In the genomic region with DNA sequence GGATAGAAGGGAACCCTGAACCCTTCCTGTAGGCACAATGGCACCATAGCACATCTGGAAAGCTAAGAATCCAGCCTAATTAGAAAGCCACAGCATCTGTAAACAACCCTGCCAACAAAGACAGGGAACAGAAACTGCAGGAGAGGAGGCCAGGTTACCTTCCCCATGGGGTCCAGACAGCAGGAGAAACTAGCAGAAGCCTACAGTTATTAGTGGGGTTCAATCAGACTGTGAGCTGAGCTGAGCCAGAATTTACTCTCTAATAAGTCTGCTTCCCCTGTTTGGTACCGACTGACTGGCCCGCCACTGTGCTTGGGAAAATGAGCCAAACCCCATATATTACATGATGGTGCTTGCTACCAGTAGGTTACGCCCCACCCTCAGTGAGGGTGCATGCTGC, we compare ENCODE assay signal across 31 mouse cellular contexts. TPM values are rescaled to one million over a fixed set of nuclear protein-coding genes. Genes with fewer than 3 reads are reported as not detected.
DNase-seq lines count a peak whose midpoint lies in the region; ATAC-seq and TF ChIP-seq lines count a peak whose summit lies in the region.
"Had no signal": no experiment of that assay in that cellular context is flagged by ENCODE, and none has a peak within 500 bp of the region (broad histone marks: within the 10 kb centered on the region; RNA-seq: fewer than 3 reads in every experiment).

No protein-coding gene starts in this region.

- no peaks in the 10 kb centered on the region for H3K36me3 ChIP-seq in intestine, embryonic 16.5 days (ENCODE audit: control insufficient read depth, insufficient read depth, low read length)
- H3K36me3 ChIP-seq in small intestine, adult 2 months (ENCODE audit: control insufficient read depth, insufficient read depth, low read length): 0 out of 2 replicates have a peak, but pooled peaks cover 2% of the 10 kb centered on the region
- H3K36me3 ChIP-seq in hindbrain, embryonic 12.5 days: no peaks in the 10 kb centered on the region
- H3K36me3 ChIP-seq: embryonic facial prominence, embryonic 10.5 days; embryonic facial prominence, embryonic 13.5 days; forebrain, embryonic 12.5 days; hindbrain, embryonic 15.5 days had no signal

- H3K27ac ChIP-seq in bone marrow macrophage, adult 2 months (ENCODE audit: insufficient read depth, low read depth, low read length): peak overlapping the region; percentile 99
- H3K27ac ChIP-seq in intestine, embryonic 16.5 days (ENCODE audit: low read length): no peak overlapping the region
- 0 out of 2 replicates have a peak overlapping the region, but pooled peaks have one; percentile 2 for H3K27ac ChIP-seq in small intestine, adult 2 months (ENCODE audit: insufficient read depth, low read depth, low read length)
- H3K27ac ChIP-seq in hindbrain, embryonic 12.5 days: no peak overlapping the region
- H3K27ac ChIP-seq: embryonic facial prominence, embryonic 10.5 days; embryonic facial prominence, embryonic 13.5 days; forebrain, embryonic 12.5 days; heart, embryonic 10.5 days; heart, embryonic 13.5 days; hindbrain, embryonic 15.5 days had no signal

- peak; percentile 55 for ATAC-seq in intestine, embryonic 16.5 days
- ATAC-seq in hindbrain, embryonic 12.5 days (ENCODE audit: low FRiP score): no peak
- ATAC-seq: activated CD4-positive, CD25-positive, alpha-beta regulatory T cell, adult 4 months; forebrain, embryonic 16.5 days had no signal

- H3K9ac ChIP-seq in intestine, embryonic 16.5 days (ENCODE audit: low read depth, low read length): no peak overlapping the region
- no peak overlapping the region for H3K9ac ChIP-seq in hindbrain, embryonic 12.5 days
- H3K9ac ChIP-seq: embryonic facial prominence, embryonic 13.5 days; forebrain, embryonic 12.5 days; heart, embryonic 13.5 days; hindbrain, embryonic 15.5 days had no signal

- peaks cover 69% of the 10 kb centered on the region for H3K4me1 ChIP-seq in bone marrow macrophage, adult 2 months (ENCODE audit: control insufficient read depth, insufficient read depth, low read length)
- H3K4me1 ChIP-seq in intestine, embryonic 16.5 days (ENCODE audit: control insufficient read depth, insufficient read depth, low read length): peaks cover 11% of the 10 kb centered on the region
- peaks cover 9% of the 10 kb centered on the region; the same call in 1 of the 2 replicates for H3K4me1 ChIP-seq in small intestine, adult 2 months (ENCODE audit: control insufficient read depth, insufficient read depth, insufficient read length, low read length)
- H3K4me1 ChIP-seq in hindbrain, embryonic 12.5 days: peaks cover 17% of the 10 kb centered on the region

- 54% methylated on average over 3 of the region's 3 CpGs for WGBS in intestine, embryonic 16.5 days
- 46% methylated on average over 3 of the region's 3 CpGs for WGBS in small intestine, adult 2 months
- 88% methylated on average over 3 of the region's 3 CpGs for WGBS in hindbrain, embryonic 12.5 days

- H3K4me3 ChIP-seq in bone marrow macrophage, adult 2 months (ENCODE audit: insufficient read depth, low read length): no peak overlapping the region
- H3K4me3 ChIP-seq in intestine, embryonic 16.5 days (ENCODE audit: low read length): no peak overlapping the region
- H3K4me3 ChIP-seq in small intestine, adult 2 months (ENCODE audit: low read depth, low read length): no peak overlapping the region
- H3K4me3 ChIP-seq in hindbrain, embryonic 12.5 days: no peak overlapping the region
- H3K4me3 ChIP-seq: embryonic facial prominence, embryonic 10.5 days; embryonic facial prominence, embryonic 13.5 days; erythroblast, embryonic 14.5 days; forebrain, embryonic 12.5 days; heart, embryonic 10.5 days; heart, embryonic 13.5 days; hindbrain, embryonic 15.5 days had no signal

- peak; percentile 49 for DNase-seq in heart, adult 11 months
- no peak for DNase-seq in heart, adult 9 months (ENCODE audit: low spot score in 2 of 2)
- DNase-seq in T-cell, adult 2 months (ENCODE audit: low spot score): no peak
- DNase-seq in lung, postnatal 14 days: no peak
- DNase-seq: adrenal gland, adult 8-10 months; adrenal gland, postnatal 25 days; B cell, adult 2 months; cerebellum, adult 2 months; cerebellum, adult 9-11 months; cerebellum, postnatal 25 days; embryo, embryonic 11 days; gastrocnemius, postnatal 10 days; gastrocnemius, postnatal 36 days; heart, adult 18-20 months; heart, postnatal 14 days; heart, postnatal 4 days had no signal

- no peaks in the 10 kb centered on the region for H3K9me3 ChIP-seq in intestine, embryonic 16.5 days (ENCODE audit: control insufficient read depth, low read length)
- no peaks in the 10 kb centered on the region for H3K9me3 ChIP-seq in hindbrain, embryonic 12.5 days (replicated peaks)
- H3K9me3 ChIP-seq: embryonic facial prominence, embryonic 10.5 days; forebrain, embryonic 12.5 days; heart, embryonic 10.5 days; heart, embryonic 13.5 days; hindbrain, embryonic 15.5 days had no signal

- TF ChIP-seq POLR2A in bone marrow macrophage, adult 2 months (IDR thresholded peaks at IDR 0.05; ENCODE audit: borderline replicate concordance, low read depth, low read length): no peak
- TF ChIP-seq POLR2A in small intestine, adult 2 months (IDR thresholded peaks at IDR 0.05; ENCODE audit: low read depth, low read length): no peak

- H3K27me3 ChIP-seq in intestine, embryonic 16.5 days (replicated peaks; ENCODE audit: control insufficient read depth, insufficient read depth, low read length): no peaks in the 10 kb centered on the region
- no peaks in the 10 kb centered on the region for H3K27me3 ChIP-seq in small intestine, adult 2 months (ENCODE audit: control insufficient read depth, insufficient read depth, low read length)
- no peaks in the 10 kb centered on the region for H3K27me3 ChIP-seq in hindbrain, embryonic 12.5 days
- H3K27me3 ChIP-seq: CH12.LX; embryonic facial prominence, embryonic 13.5 days; forebrain, embryonic 12.5 days; heart, embryonic 13.5 days; hindbrain, embryonic 15.5 days had no signal

- TF ChIP-seq CTCF in bone marrow macrophage, adult 2 months (IDR thresholded peaks at IDR 0.05; ENCODE audit: low read depth, low read length): 0 out of 2 replicates have a peak, but pooled peaks have one; percentile 7
- TF ChIP-seq CTCF in small intestine, adult 2 months (IDR thresholded peaks at IDR 0.05; ENCODE audit: extremely low read depth, insufficient read length, insufficient replicate concordance, low read depth, low read length): no peak

- no peak overlapping the region for H3K4me2 ChIP-seq in intestine, embryonic 16.5 days (ENCODE audit: low read depth, low read length)
- H3K4me2 ChIP-seq in hindbrain, embryonic 12.5 days (replicated peaks): no peak overlapping the region
- H3K4me2 ChIP-seq: embryonic facial prominence, embryonic 13.5 days; forebrain, embryonic 12.5 days; heart, embryonic 13.5 days; hindbrain, embryonic 15.5 days had no signal

RNA-seq across cellular contexts. Expression of gene Tec, which starts 56.9 kb away (rescaled TPM):
- 68.4 and 71.7 TPM in 2 replicates for polyA plus RNA-seq in bone marrow macrophage, adult 2 months (2012; ENCODE audit: insufficient read depth, insufficient read length, missing spikeins)
- polyA plus RNA-seq in intestine, embryonic 16.5 days (2015; fragmentation: Nextera tagmentation; extraction: Ambion mirVana): 14.9 and 15.0 TPM in 2 replicates
- polyA plus RNA-seq in small intestine, adult 2 months (2012; rRNA removed): 0.85 and 7.1 TPM in 2 replicates
- 6.5 and 7.8 TPM in 2 replicates for polyA plus RNA-seq in hindbrain, embryonic 12.5 days (2016; fragmentation: Nextera tagmentation; extraction: Ambion mirVana)
- polyA plus RNA-seq: erythroblast, embryonic 14.5 days had no signal

RNA-seq across cellular contexts. Expression of gene Txk, which starts 58.8 kb away (rescaled TPM):
- 0.24 and 0.25 TPM in 2 replicates for polyA plus RNA-seq in bone marrow macrophage, adult 2 months (2012; ENCODE audit: insufficient read depth, insufficient read length, missing spikeins)
- polyA plus RNA-seq in intestine, embryonic 16.5 days (2015; fragmentation: Nextera tagmentation; extraction: Ambion mirVana): 0.48 and 0.54 TPM in 2 replicates
- polyA plus RNA-seq in small intestine, adult 2 months (2012; rRNA removed): 0.20 and 0.34 TPM in 2 replicates
- 0.12 TPM in 1 of 2 replicates, not detected in the other for polyA plus RNA-seq in hindbrain, embryonic 12.5 days (2016; fragmentation: Nextera tagmentation; extraction: Ambion mirVana)
- polyA plus RNA-seq: embryonic facial prominence, embryonic 10.5 days; erythroblast, embryonic 14.5 days; forebrain, embryonic 12.5 days; heart, embryonic 10.5 days; hindbrain, embryonic 11.5 days had no signal

Comparison
In these comparisons a context has a peak if more than half of its experiments do, and no peak if none do; other contexts are left out.
1. H3K27ac ChIP-seq: peak in bone marrow macrophage, adult 2 months (single experiment) and small intestine, adult 2 months (single experiment); none in intestine, embryonic 16.5 days (single experiment) and hindbrain, embryonic 12.5 days (single experiment).